Mouse (Mus musculus): ENCODE results near the gene Frmd3. TPM values are rescaled to one million over a fixed set of nuclear protein-coding genes. Genes with fewer than 3 reads are reported as not detected.
"Not testable (repeated sequence)": the region's sequence is repeated elsewhere in the genome, so short reads cannot be mapped to it uniquely, and the experiment has no call there.

Frmd3 gene
- polyA plus RNA-seq, 1 experiment from 2014 or later, result 0.45 TPM

- Histone ChIP-seq H3K4me2 (no peak overlapping the region), H3K36me3 (ENCODE audit: insufficient read depth) (no peaks in the 10 kb centered on the region), H3K27me3 (ENCODE audit: insufficient read depth, low read length) (no peaks in the 10 kb centered on the region), H3K4me3 (ENCODE audit: low read depth, low read length) (no peak overlapping the region), H3K4me1 (ENCODE audit: insufficient read depth) (no peaks in the 10 kb centered on the region), H3K9me3 (ENCODE audit: low read depth, low read length) (no peaks in the 10 kb centered on the region), H3K27ac (ENCODE audit: low read depth) (no peak overlapping the region), H3K9ac (no peak overlapping the region)
- no peak for TF ChIP-seq CTCF (IDR thresholded peaks at IDR 0.05; ENCODE audit: low read depth)
- DNase-seq, result no peak
- 71% methylated on average over 1 of the region's 1 CpGs for WGBS
- ATAC-seq (ENCODE audit: insufficient read depth), result no peak
These were observed 38.5 kb downstream of the Frmd3 start for GRCm38 (mm10) chr4:74051692-74052091.

- no peak overlapping the region for H3K27ac ChIP-seq (ENCODE audit: low read depth)
- H3K4me1 ChIP-seq (ENCODE audit: insufficient read depth), result no peaks in the 10 kb centered on the region
- H3K9ac ChIP-seq, result no peak overlapping the region
- TF ChIP-seq CTCF (IDR thresholded peaks at IDR 0.05; ENCODE audit: low read depth), result no peak
- no peaks in the 10 kb centered on the region for H3K36me3 ChIP-seq (ENCODE audit: insufficient read depth)
- ATAC-seq (ENCODE audit: insufficient read depth), result no peak
- H3K4me3 ChIP-seq (ENCODE audit: low read depth, low read length), result no peak overlapping the region
- H3K27me3 ChIP-seq (ENCODE audit: insufficient read depth, low read length), result no peaks in the 10 kb centered on the region
- DNase-seq, result no peak
- no peak overlapping the region for H3K4me2 ChIP-seq
- WGBS, result 31% methylated on average over 2 of the region's 2 CpGs
- no peaks in the 10 kb centered on the region for H3K9me3 ChIP-seq (ENCODE audit: low read depth, low read length)
These were observed 63.5 kb downstream of the Frmd3 start for GRCm38 (mm10) chr4:74076727-74077126.

- WGBS, result 68% methylated on average over 3 of the region's 3 CpGs
- no peaks in the 10 kb centered on the region for H3K4me1 ChIP-seq (ENCODE audit: insufficient read depth)
- H3K27me3 ChIP-seq (ENCODE audit: insufficient read depth, low read length), result no peaks in the 10 kb centered on the region
- no peak overlapping the region for H3K27ac ChIP-seq (ENCODE audit: low read depth)
- no peak overlapping the region for H3K4me2 ChIP-seq
- no peaks in the 10 kb centered on the region for H3K36me3 ChIP-seq (ENCODE audit: insufficient read depth)
- no peak for DNase-seq
- no peak for TF ChIP-seq CTCF (IDR thresholded peaks at IDR 0.05; ENCODE audit: low read depth)
- H3K4me3 ChIP-seq (ENCODE audit: low read depth, low read length), result no peak overlapping the region
- no peak for ATAC-seq (ENCODE audit: insufficient read depth)
- H3K9me3 ChIP-seq (ENCODE audit: low read depth, low read length), result no peaks in the 10 kb centered on the region
- no peak overlapping the region for H3K9ac ChIP-seq
These were observed 97.6 kb downstream of the Frmd3 start for GRCm38 (mm10) chr4:74110816-74111215.

GRCm38 (mm10) chr4:74191528-74191927, 178.3 kb downstream of the Frmd3 start:
- Histone ChIP-seq H3K4me1 (ENCODE audit: insufficient read depth) (no peaks in the 10 kb centered on the region), H3K9me3 (ENCODE audit: low read depth, low read length) (no peaks in the 10 kb centered on the region), H3K36me3 (ENCODE audit: insufficient read depth) (no peaks in the 10 kb centered on the region), H3K4me3 (ENCODE audit: low read depth, low read length) (no peak overlapping the region), H3K4me2 (no peak overlapping the region), H3K27me3 (ENCODE audit: insufficient read depth, low read length) (no peaks in the 10 kb centered on the region), H3K27ac (ENCODE audit: low read depth) (no peak overlapping the region), H3K9ac (no peak overlapping the region)
- ATAC-seq (ENCODE audit: insufficient read depth), result no peak
- no peak for TF ChIP-seq CTCF (IDR thresholded peaks at IDR 0.05; ENCODE audit: low read depth)
- no peak for DNase-seq

GRCm38 (mm10) chr4:74201281-74201811, 188.1 kb downstream of the Frmd3 start:
- DNase-seq (no peak), ATAC-seq (ENCODE audit: insufficient read depth) (no peak)
- no peaks in the 10 kb centered on the region for H3K4me1 ChIP-seq (ENCODE audit: insufficient read depth)
- no peak overlapping the region for H3K4me3 ChIP-seq (ENCODE audit: low read depth, low read length)
- H3K9ac ChIP-seq, result no peak overlapping the region
- no peak overlapping the region for H3K4me2 ChIP-seq
- H3K27me3 ChIP-seq (ENCODE audit: insufficient read depth, low read length), result no peaks in the 10 kb centered on the region
- H3K27ac ChIP-seq (ENCODE audit: low read depth), result no peak overlapping the region
- no peaks in the 10 kb centered on the region for H3K36me3 ChIP-seq (ENCODE audit: insufficient read depth)
- no peaks in the 10 kb centered on the region for H3K9me3 ChIP-seq (ENCODE audit: low read depth, low read length)
- TF ChIP-seq CTCF (IDR thresholded peaks at IDR 0.05; ENCODE audit: low read depth), result no peak

GRCm38 (mm10) chr4:74221780-74222179, 208.5 kb downstream of the Frmd3 start:
- H3K27ac ChIP-seq (ENCODE audit: low read depth); H3K9ac ChIP-seq; H3K4me2 ChIP-seq; ATAC-seq (ENCODE audit: insufficient read depth); H3K36me3 ChIP-seq (ENCODE audit: insufficient read depth); H3K4me1 ChIP-seq (ENCODE audit: insufficient read depth); H3K4me3 ChIP-seq (ENCODE audit: low read depth, low read length); H3K9me3 ChIP-seq (ENCODE audit: low read depth, low read length); H3K27me3 ChIP-seq (ENCODE audit: insufficient read depth, low read length); DNase-seq: not testable (repeated sequence)
- 86% methylated on average over 1 of the region's 1 CpGs for WGBS

- no peak overlapping the region for H3K9ac ChIP-seq
- 28% methylated on average over 3 of the region's 3 CpGs for WGBS
- no peaks in the 10 kb centered on the region for H3K9me3 ChIP-seq (ENCODE audit: low read depth, low read length)
- no peak overlapping the region for H3K27ac ChIP-seq (ENCODE audit: low read depth)
- H3K4me3 ChIP-seq (ENCODE audit: low read depth, low read length), result no peak overlapping the region
- no peaks in the 10 kb centered on the region for H3K4me1 ChIP-seq (ENCODE audit: insufficient read depth)
- no peak overlapping the region for H3K4me2 ChIP-seq
- ATAC-seq (ENCODE audit: insufficient read depth), result no peak
- peak; percentile 67 for DNase-seq
- H3K27me3 ChIP-seq (ENCODE audit: insufficient read depth, low read length), result no peaks in the 10 kb centered on the region
- no peaks in the 10 kb centered on the region for H3K36me3 ChIP-seq (ENCODE audit: insufficient read depth)
- peak; percentile 62 for TF ChIP-seq CTCF (IDR thresholded peaks at IDR 0.05; ENCODE audit: low read depth)
These were observed 209.1 kb downstream of the Frmd3 start for GRCm38 (mm10) chr4:74222360-74222759.

- no peak for DNase-seq
- H3K4me3 ChIP-seq (ENCODE audit: low read depth, low read length), result no peak overlapping the region
- no peak overlapping the region for H3K4me2 ChIP-seq
- TF ChIP-seq CTCF (IDR thresholded peaks at IDR 0.05; ENCODE audit: low read depth), result no peak
- H3K27ac ChIP-seq (ENCODE audit: low read depth), result no peak overlapping the region
- no peaks in the 10 kb centered on the region for H3K9me3 ChIP-seq (ENCODE audit: low read depth, low read length)
- no peaks in the 10 kb centered on the region for H3K27me3 ChIP-seq (ENCODE audit: insufficient read depth, low read length)
- H3K4me1 ChIP-seq (ENCODE audit: insufficient read depth), result no peaks in the 10 kb centered on the region
- H3K36me3 ChIP-seq (ENCODE audit: insufficient read depth), result no peaks in the 10 kb centered on the region
- H3K9ac ChIP-seq, result no peak overlapping the region
- 63% methylated on average over 2 of the region's 2 CpGs for WGBS
- no peak for ATAC-seq (ENCODE audit: insufficient read depth)
These were observed 211.0 kb downstream of the Frmd3 start for GRCm38 (mm10) chr4:74224210-74224609.

Measured in lung, embryonic 14.5 days (tissue).